Mouse (Mus musculus) heart, postnatal 0 days (tissue): ENCODE measurements around the gene Xxylt1. TPM values are rescaled to one million over a fixed set of nuclear protein-coding genes. Genes with fewer than 3 reads are reported as not detected.

Experiments
- ATAC-seq: fragments of 200-750 bp; cut with Nextera tagmentation; 2 replicates; pipeline ENCODE4 v1.8.0; 2017; ENCODE audit warnings: low read depth, moderate number of reproducible peaks, moderate library complexity; ENCODE audit not compliant: insufficient read depth
- DNase-seq: peaks from one replicate; pipeline ENCODE4 v3.0.0-alpha.2; 2016; ENCODE audit warnings: low spot score
- H3K27ac ChIP-seq: fragments of 300-500 bp; sonication (generic); 2 replicates; pipeline ENCODE4 v1.5.1; 2014; ENCODE audit warnings: low read depth, mild to moderate bottlenecking
- H3K27me3 ChIP-seq: fragments of 300-500 bp; sonication (generic); 2 replicates; pipeline ENCODE4 v1.6.1; 2014; ENCODE audit warnings: low read length, mixed read lengths; ENCODE audit not compliant: control insufficient read depth, insufficient read depth
- H3K36me3 ChIP-seq: fragments of 300-500 bp; sonication (generic); replicated peaks from 2 replicates; pipeline ENCODE4 v1.6.1; 2014; ENCODE audit warnings: low read length, mixed read lengths; ENCODE audit not compliant: control insufficient read depth, insufficient read depth
- H3K4me1 ChIP-seq: fragments of 300-500 bp; sonication (generic); 2 replicates; pipeline ENCODE4 v1.6.1; 2014; ENCODE audit warnings: antibody characterized with exemption; ENCODE audit not compliant: control insufficient read depth, insufficient read depth
- H3K4me2 ChIP-seq: fragments of 300-500 bp; sonication (generic); 2 replicates; pipeline ENCODE4 v1.6.1; 2014; ENCODE audit warnings: low read depth, mild to moderate bottlenecking, low read length, moderate library complexity
- H3K4me3 ChIP-seq: fragments of 300-500 bp; sonication (generic); 2 replicates; pipeline ENCODE4 v1.5.1; 2014; ENCODE audit warnings: low read depth, low read length
- H3K9ac ChIP-seq: fragments of 300-500 bp; sonication (generic); replicated peaks from 2 replicates; pipeline ENCODE4 v1.6.1; 2014; ENCODE audit warnings: low read depth, low read length, mixed read lengths
- H3K9me3 ChIP-seq: fragments of 300-500 bp; sonication (generic); replicated peaks from 2 replicates; pipeline ENCODE4 v1.6.1; 2016; ENCODE audit warnings: low read length; ENCODE audit not compliant: control insufficient read depth
- CTCF ChIP-seq: IDR thresholded peaks from 2 replicates; pipeline ENCODE4 v1.5.1; 2016; ENCODE audit warnings: antibody characterized with exemption, control low read depth, low read depth
- EP300 ChIP-seq: IDR thresholded peaks from 2 replicates; pipeline ENCODE4 v1.6.1; 2016; ENCODE audit warnings: antibody characterized with exemption, low read depth
- WGBS: fragments of 180-500 bp; shearing (Covaris S2); extraction: QIAGEN DNeasy Blood & Tissue Kit; methylation state at CpG from one replicate; pipeline ENCODE4 v1.1.7; 2014; 5-methylcytosine and 5-hydroxymethylcytosine counted together
- polyA plus RNA-seq: library from polyadenylated mRNA; unstranded; fragments of >200 nt; fragmentation: Nextera tagmentation; extraction: Ambion mirVana; gene quantifications from 2 replicates; pipeline ENCODE4 v1.2.1, GENCODE M21; 2015
- total RNA-seq: library from RNA; depleted of rRNA; stranded (reverse); fragments of >200 nt; gene quantifications from 2 replicates; pipeline ENCODE4 v1.2.3, GENCODE M21; 2014; ENCODE audit warnings: low replicate concordance

Xxylt1 gene
- total and polyA plus RNA-seq, 2 experiments from 2014 or later: 5.9 to 16.2 TPM

GRCm38 (mm10) chr16:30994881-30995280, 86.4 kb downstream of the Xxylt1 start:
- H3K4me3 ChIP-seq: no peak overlapping the region
- H3K36me3 ChIP-seq: no peaks in the 10 kb centered on the region
- no peak overlapping the region for H3K4me2 ChIP-seq
- no peak overlapping the region for H3K9ac ChIP-seq
- 62% methylated on average over 2 of the region's 2 CpGs for WGBS
- no peaks in the 10 kb centered on the region for H3K9me3 ChIP-seq
- peaks cover 7% of the 10 kb centered on the region for H3K4me1 ChIP-seq
- H3K27ac ChIP-seq: peak overlapping the region; percentile 65
- DNase-seq: no peak
- no peak for TF ChIP-seq EP300
- TF ChIP-seq CTCF: no peak
- no peak for ATAC-seq
- H3K27me3 ChIP-seq: no peaks in the 10 kb centered on the region

- 62% methylated on average over 7 of the region's 7 CpGs for WGBS
- Histone ChIP-seq H3K9ac (no peak overlapping the region), H3K4me2 (no peak overlapping the region), H3K4me3 (no peak overlapping the region), H3K36me3 (no peaks in the 10 kb centered on the region), H3K9me3 (no peaks in the 10 kb centered on the region), H3K27ac (peak overlapping the region; percentile 65), H3K4me1 (peaks cover 7% of the 10 kb centered on the region), H3K27me3 (no peaks in the 10 kb centered on the region)
- ATAC-seq: no peak
- TF ChIP-seq CTCF (no peak), EP300 (no peak)
- DNase-seq: no peak
Measured at GRCm38 (mm10) chr16:30994296-30994695, 86.9 kb downstream of the Xxylt1 start.

- Histone ChIP-seq H3K36me3 (no peaks in the 10 kb centered on the region), H3K4me2 (no peak overlapping the region), H3K27ac (peak overlapping the region; percentile 39; the same call in 1 of the 2 replicates), H3K9ac (no peak overlapping the region), H3K4me3 (no peak overlapping the region), H3K4me1 (peaks cover 7% of the 10 kb centered on the region), H3K27me3 (no peaks in the 10 kb centered on the region), H3K9me3 (no peaks in the 10 kb centered on the region)
- peak; percentile 51 for ATAC-seq
- TF ChIP-seq CTCF: no peak
- 0 out of 2 replicates have a peak, but pooled peaks have one; percentile 64 for TF ChIP-seq EP300
- WGBS: 58% methylated on average over 5 of the region's 5 CpGs
- no peak for DNase-seq
Measured at GRCm38 (mm10) chr16:30992568-30992967, 88.7 kb downstream of the Xxylt1 start.

- WGBS: 63% methylated on average over 2 of the region's 2 CpGs
Measured at GRCm38 (mm10) chr16:30990661-30991060, 90.6 kb downstream of the Xxylt1 start.

GRCm38 (mm10) chr16:30988225-30988624, 93.0 kb downstream of the Xxylt1 start:
- ATAC-seq (no peak), DNase-seq (no peak)
- H3K4me3 ChIP-seq: no peak overlapping the region
- no peak for TF ChIP-seq CTCF
- no peak for TF ChIP-seq EP300
- H3K9me3 ChIP-seq: no peaks in the 10 kb centered on the region
- no peaks in the 10 kb centered on the region for H3K27me3 ChIP-seq
- no peak overlapping the region for H3K4me2 ChIP-seq
- H3K27ac ChIP-seq: no peak overlapping the region
- WGBS: 81% methylated on average over 6 of the region's 6 CpGs
- H3K36me3 ChIP-seq: no peaks in the 10 kb centered on the region
- H3K4me1 ChIP-seq: no peaks in the 10 kb centered on the region; the same call in 1 of the 2 replicates
- no peak overlapping the region for H3K9ac ChIP-seq

More at GRCm38 (mm10) chr16:30990661-30991060, 90.6 kb downstream of the Xxylt1 start:
- TF ChIP-seq CTCF: no peak
- TF ChIP-seq EP300: no peak
- Histone ChIP-seq H3K4me3 (no peak overlapping the region), H3K9me3 (no peaks in the 10 kb centered on the region), H3K36me3 (no peaks in the 10 kb centered on the region), H3K9ac (no peak overlapping the region), H3K4me1 (peaks cover 7% of the 10 kb centered on the region), H3K27ac (no peak overlapping the region), H3K27me3 (no peaks in the 10 kb centered on the region), H3K4me2 (no peak overlapping the region)
- no peak for ATAC-seq
- no peak for DNase-seq

GRCm38 (mm10) chr16:30987684-30988083, 93.5 kb downstream of the Xxylt1 start:
- no peak overlapping the region for H3K4me3 ChIP-seq
- no peaks in the 10 kb centered on the region for H3K27me3 ChIP-seq
- no peak overlapping the region for H3K9ac ChIP-seq
- TF ChIP-seq EP300 (no peak), CTCF (no peak)
- no peaks in the 10 kb centered on the region for H3K36me3 ChIP-seq
- H3K4me2 ChIP-seq: no peak overlapping the region
- ATAC-seq (no peak), DNase-seq (no peak)
- no peak overlapping the region for H3K27ac ChIP-seq
- H3K9me3 ChIP-seq: no peaks in the 10 kb centered on the region
- no peaks in the 10 kb centered on the region; the same call in 1 of the 2 replicates for H3K4me1 ChIP-seq
- whole genome bisulfite sequencing: 82% methylated on average over 6 of the region's 6 CpGs
